In the genomic region with DNA sequence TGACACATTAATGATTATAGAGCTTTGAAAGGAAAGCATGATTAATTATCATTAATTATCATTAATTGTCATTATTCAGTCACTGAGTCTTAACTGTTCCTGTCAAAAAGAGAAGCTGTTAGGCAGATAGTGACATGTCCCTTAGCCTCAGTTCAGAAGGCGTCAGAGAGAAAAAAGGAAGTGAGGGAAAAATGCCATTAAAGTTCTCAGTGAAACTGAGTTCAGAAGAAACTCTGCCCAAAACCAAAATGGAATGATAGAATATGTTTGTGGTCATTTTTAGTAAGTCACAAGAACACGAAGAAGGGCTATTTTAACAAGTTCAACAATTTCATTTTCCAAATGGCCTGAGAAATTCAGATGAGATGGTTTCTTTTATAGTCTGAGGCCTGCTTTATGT, we compare ENCODE assay signal across 19 mouse cellular contexts.
"Had no signal": no experiment of that assay in that cellular context is flagged by ENCODE, and none has a peak within 500 bp of the region (broad histone marks: within the 10 kb centered on the region; RNA-seq: fewer than 3 reads in every experiment).

No protein-coding gene starts in this region.

- H3K27ac ChIP-seq: kidney, embryonic 15.5 days; left cerebral cortex, adult 2 months; limb, embryonic 15.5 days; liver, embryonic 14.5 days; midbrain, embryonic 12.5 days; neural tube, embryonic 12.5 days; stomach, embryonic 15.5 days had no signal

- H3K36me3 ChIP-seq: kidney, embryonic 15.5 days; limb, embryonic 15.5 days; midbrain, embryonic 12.5 days; neural tube, embryonic 12.5 days; stomach, embryonic 15.5 days had no signal

- ATAC-seq: intestine, embryonic 16.5 days; lung, postnatal 0 days; midbrain, embryonic 16.5 days had no signal

- H3K9ac ChIP-seq: kidney, embryonic 15.5 days; limb, embryonic 15.5 days; liver, embryonic 14.5 days; midbrain, embryonic 12.5 days; neural tube, embryonic 12.5 days; stomach, embryonic 15.5 days had no signal

- H3K4me2 ChIP-seq: kidney, embryonic 15.5 days; limb, embryonic 15.5 days; midbrain, embryonic 12.5 days; neural tube, embryonic 12.5 days; stomach, embryonic 15.5 days had no signal

- H3K4me1 ChIP-seq: kidney, embryonic 15.5 days; limb, embryonic 15.5 days; midbrain, embryonic 12.5 days; neural tube, embryonic 12.5 days; stomach, embryonic 15.5 days had no signal

- H3K4me3 ChIP-seq: kidney, embryonic 15.5 days; left cerebral cortex, adult 2 months; limb, embryonic 15.5 days; midbrain, embryonic 12.5 days; myocyte; neural tube, embryonic 12.5 days; stomach, embryonic 15.5 days had no signal

- DNase-seq: kidney, adult 2 months; kidney, postnatal 14 days; lung, adult 2 months; retina, postnatal 1 day; right cerebral cortex, postnatal 4 days; spleen, adult 18-20 months; thymus, adult 2 months; thymus, postnatal 36 days had no signal

- H3K9me3 ChIP-seq: kidney, embryonic 15.5 days; limb, embryonic 15.5 days; midbrain, embryonic 12.5 days; stomach, embryonic 15.5 days had no signal

- H3K27me3 ChIP-seq: kidney, embryonic 15.5 days; limb, embryonic 15.5 days; midbrain, embryonic 12.5 days; neural tube, embryonic 12.5 days; stomach, embryonic 15.5 days had no signal
